Mouse (Mus musculus) erythroblast, embryonic 14.5 days (primary cell): Measurements from ENCODE around the gene Olfr1342. TPM values are rescaled to one million over a fixed set of nuclear protein-coding genes. Genes with fewer than 3 reads are reported as not detected.

Experiments used
- H3K27me3 ChIP-seq: 2 replicates; pipeline ENCODE4 v1.6.1; 2012; ENCODE audit warnings: inconsistent platforms; ENCODE audit not compliant: control insufficient read depth
- H3K36me3 ChIP-seq: 2 replicates; pipeline ENCODE4 v1.6.1; 2012; ENCODE audit warnings: mild to moderate bottlenecking, inconsistent platforms; ENCODE audit not compliant: control insufficient read depth
- H3K4me1 ChIP-seq: 2 replicates; pipeline ENCODE4 v1.6.1; 2012; ENCODE audit warnings: inconsistent platforms; ENCODE audit not compliant: control insufficient read depth
- H3K4me3 ChIP-seq: replicated peaks from 2 replicates; pipeline ENCODE3; 2012; ENCODE audit warnings: moderate library complexity, mild to moderate bottlenecking, inconsistent platforms
- H3K9me3 ChIP-seq: 2 replicates; pipeline ENCODE4 v1.6.1; 2012; ENCODE audit warnings: low read length, inconsistent platforms, mixed read lengths; ENCODE audit not compliant: control insufficient read depth
- GATA1 ChIP-seq: IDR thresholded peaks from 2 replicates; pipeline ENCODE4 v1.6.1; 2012; ENCODE audit warnings: low read length, inconsistent platforms, mixed read lengths
- TAL1 ChIP-seq: IDR thresholded peaks from 3 replicates; pipeline ENCODE4 v1.6.1; 2012; ENCODE audit warnings: low read length, inconsistent platforms, mixed read lengths
- polyA plus RNA-seq: library from polyadenylated mRNA; stranded (reverse); fragments of >175 nt; gene quantifications from 2 replicates; pipeline ENCODE4 v1.2.3, GENCODE M21; 2012

Olfr1342 gene
- polyA plus RNA-seq: not detected in 2 replicates

- TF ChIP-seq GATA1: no peak
- no peak for TF ChIP-seq TAL1
- no peaks in the 10 kb centered on the region for H3K36me3 ChIP-seq
- H3K4me3 ChIP-seq: no peak within 1 kb of the TSS
- H3K4me1 ChIP-seq: no peaks in the 10 kb centered on the region
- H3K27me3 ChIP-seq: no peaks in the 10 kb centered on the region
- no peaks in the 10 kb centered on the region for H3K9me3 ChIP-seq
Observed at GRCm38 (mm10) chr4:118692412-118692973, at the start of gene Olfr1342. TSS of gene Olfr1342 (minus strand) at chr4:118692756.

GRCm38 (mm10) chr4:118741881-118742280, 49.3 kb upstream of the Olfr1342 start:
- TF ChIP-seq TAL1 (no peak), GATA1 (no peak)
- peaks cover 24% of the 10 kb centered on the region for H3K27me3 ChIP-seq
- no peaks in the 10 kb centered on the region for H3K36me3 ChIP-seq
- H3K4me1 ChIP-seq: no peaks in the 10 kb centered on the region
- 0 out of 2 replicates have a peak, but pooled peaks cover 3% of the 10 kb centered on the region for H3K9me3 ChIP-seq
- no peak overlapping the region for H3K4me3 ChIP-seq

- H3K4me1 ChIP-seq: no peaks in the 10 kb centered on the region
- H3K9me3 ChIP-seq: 0 out of 2 replicates have a peak, but pooled peaks cover under 1% of the 10 kb centered on the region
- no peak for TF ChIP-seq TAL1
- no peak for TF ChIP-seq GATA1
- no peak overlapping the region for H3K4me3 ChIP-seq
- peaks cover 24% of the 10 kb centered on the region for H3K27me3 ChIP-seq
- H3K36me3 ChIP-seq: no peaks in the 10 kb centered on the region
Observed at GRCm38 (mm10) chr4:118740988-118741698, 48.6 kb upstream of the Olfr1342 start.

- H3K4me3 ChIP-seq: no peak overlapping the region
- TF ChIP-seq TAL1 (no peak), GATA1 (no peak)
Observed at GRCm38 (mm10) chr4:118739574-118739973, 47.0 kb upstream of the Olfr1342 start.

GRCm38 (mm10) chr4:118731875-118732274, 39.3 kb upstream of the Olfr1342 start, which contains the start of gene Olfr1339:
TSS of gene Olfr1339 (plus strand) at chr4:118732175.
- Histone ChIP-seq H3K4me3 (no peak within 1 kb of the TSS), H3K27me3 (no peaks in the 10 kb centered on the region), H3K4me1 (no peaks in the 10 kb centered on the region), H3K36me3 (no peaks in the 10 kb centered on the region), H3K9me3 (no peaks in the 10 kb centered on the region)
- TF ChIP-seq TAL1 (no peak), GATA1 (no peak)

More at GRCm38 (mm10) chr4:118739574-118739973, 47.0 kb upstream of the Olfr1342 start:
- Histone ChIP-seq H3K9me3 (no peaks in the 10 kb centered on the region), H3K36me3 (no peaks in the 10 kb centered on the region), H3K4me1 (no peaks in the 10 kb centered on the region), H3K27me3 (peaks cover 24% of the 10 kb centered on the region)

- TF ChIP-seq GATA1 (no peak), TAL1 (no peak)
- Histone ChIP-seq H3K9me3 (no peaks in the 10 kb centered on the region), H3K4me3 (no peak overlapping the region), H3K36me3 (no peaks in the 10 kb centered on the region), H3K27me3 (no peaks in the 10 kb centered on the region), H3K4me1 (no peaks in the 10 kb centered on the region)
Observed at GRCm38 (mm10) chr4:118721742-118722483, 29.4 kb upstream of the Olfr1342 start.

- H3K4me3 ChIP-seq: no peak within 1 kb of the TSS
- TF ChIP-seq GATA1 (no peak), TAL1 (no peak)
- H3K27me3 ChIP-seq: no peaks in the 10 kb centered on the region
- H3K4me1 ChIP-seq: no peaks in the 10 kb centered on the region
- H3K36me3 ChIP-seq: no peaks in the 10 kb centered on the region
- no peaks in the 10 kb centered on the region for H3K9me3 ChIP-seq
Observed at GRCm38 (mm10) chr4:118719838-118720237, 27.3 kb upstream of the Olfr1342 start, which contains the start of gene Olfr1340. TSS of gene Olfr1340 (plus strand) at chr4:118720138.

- TF ChIP-seq GATA1 (no peak), TAL1 (no peak)
- no peaks in the 10 kb centered on the region for H3K9me3 ChIP-seq
Observed at GRCm38 (mm10) chr4:118711656-118712055, 19.1 kb upstream of the Olfr1342 start.

GRCm38 (mm10) chr4:118708086-118708485, 15.5 kb upstream of the Olfr1342 start:
- H3K9me3 ChIP-seq: no peaks in the 10 kb centered on the region
- no peak for TF ChIP-seq TAL1
- TF ChIP-seq GATA1: no peak
- H3K27me3 ChIP-seq: no peaks in the 10 kb centered on the region
- no peaks in the 10 kb centered on the region for H3K4me1 ChIP-seq
- no peaks in the 10 kb centered on the region for H3K36me3 ChIP-seq
- no peak overlapping the region for H3K4me3 ChIP-seq

More at GRCm38 (mm10) chr4:118711656-118712055, 19.1 kb upstream of the Olfr1342 start:
- no peaks in the 10 kb centered on the region for H3K27me3 ChIP-seq
- no peaks in the 10 kb centered on the region for H3K4me1 ChIP-seq
- H3K4me3 ChIP-seq: no peak overlapping the region
- no peaks in the 10 kb centered on the region for H3K36me3 ChIP-seq
